Comparison of ENCODE assay signal across 8 mouse cellular contexts in the genomic region with DNA sequence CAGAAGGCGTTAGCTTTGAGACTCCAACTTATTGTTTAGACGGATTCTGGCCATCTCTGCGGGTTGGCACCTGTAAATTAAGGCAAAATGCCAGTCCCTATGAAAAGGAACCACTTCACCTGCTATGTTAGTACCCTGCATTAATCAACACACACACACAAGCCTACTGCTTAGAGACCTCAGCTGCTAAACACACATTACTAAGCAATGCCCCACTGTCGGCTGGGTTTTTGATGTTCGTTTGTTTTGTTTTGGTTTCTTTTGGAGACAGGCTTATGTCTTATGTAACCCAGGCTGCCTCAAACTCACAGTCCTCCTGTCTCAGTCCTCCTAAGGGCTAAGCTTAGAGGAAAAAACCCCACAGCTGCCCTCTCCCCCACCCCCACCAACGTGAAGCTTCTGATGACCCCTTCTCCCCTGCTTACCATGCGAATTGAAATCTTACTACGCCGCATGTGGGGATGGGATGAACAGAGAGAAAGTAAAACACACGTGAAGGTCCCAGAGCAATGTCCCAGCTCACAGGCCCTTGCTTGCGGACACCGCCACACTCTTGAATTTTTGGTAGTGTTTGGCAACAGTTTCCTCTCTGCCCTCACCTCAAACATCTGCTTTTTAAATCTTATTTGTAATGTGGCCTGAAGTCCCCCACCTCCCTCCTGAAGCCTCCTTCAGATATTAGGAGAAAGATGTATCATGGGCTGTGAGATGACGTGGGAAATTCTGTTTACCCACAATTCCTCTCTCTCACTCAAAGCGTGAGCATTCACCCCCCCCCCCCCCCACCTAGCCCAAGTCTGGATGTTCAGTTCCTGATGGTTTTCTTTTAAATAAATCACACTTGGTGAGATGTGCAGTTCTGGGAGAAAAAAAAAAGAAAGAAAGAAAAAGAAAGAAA.
A peak's percentile ranks its signal among the peaks of the same experiment; 100 is the strongest.
DNase-seq lines count a peak whose midpoint lies in the region; ATAC-seq lines count a peak whose summit lies in the region.

No protein-coding gene starts in this region.

- H3K9ac ChIP-seq in heart, embryonic 15.5 days = no peak overlapping the region
- H3K9ac ChIP-seq in midbrain, embryonic 11.5 days (ENCODE audit: low read length) = no peak overlapping the region

- no peaks in the 10 kb centered on the region for H3K36me3 ChIP-seq in heart, embryonic 15.5 days
- no peaks in the 10 kb centered on the region for H3K36me3 ChIP-seq in hindbrain, embryonic 10.5 days
- H3K36me3 ChIP-seq in midbrain, embryonic 11.5 days (ENCODE audit: control insufficient read depth, insufficient read depth, low read length) = no peaks in the 10 kb centered on the region

- H3K4me2 ChIP-seq in heart, embryonic 15.5 days = peak overlapping the region; percentile 56; the same call in 1 of the 2 replicates
- no peak overlapping the region for H3K4me2 ChIP-seq in midbrain, embryonic 11.5 days

- H3K27me3 ChIP-seq in heart, embryonic 15.5 days = no peaks in the 10 kb centered on the region
- H3K27me3 ChIP-seq in hindbrain, embryonic 10.5 days (ENCODE audit: insufficient read depth, poor library complexity, severe bottlenecking) = no peaks in the 10 kb centered on the region
- H3K27me3 ChIP-seq in midbrain, embryonic 11.5 days (ENCODE audit: control insufficient read depth, insufficient read depth, low read length) = no peaks in the 10 kb centered on the region

- H3K27ac ChIP-seq in heart, embryonic 15.5 days = peak overlapping the region; percentile 89
- peak overlapping the region; percentile 79 for H3K27ac ChIP-seq in hindbrain, embryonic 10.5 days
- 0 out of 2 replicates have a peak overlapping the region, but pooled peaks have one; percentile 10 for H3K27ac ChIP-seq in midbrain, embryonic 11.5 days (ENCODE audit: low read depth, low read length)

- 71% methylated on average over 14 of the region's 14 CpGs for WGBS in heart, embryonic 15.5 days
- 73% methylated on average over 14 of the region's 14 CpGs for WGBS in hindbrain, embryonic 10.5 days
- 65% methylated on average over 14 of the region's 14 CpGs for WGBS in midbrain, embryonic 11.5 days

- no peak for ATAC-seq in heart, embryonic 15.5 days (replicated peaks; ENCODE audit: insufficient number of reproducible peaks, insufficient read depth, low FRiP score, low read depth)
- ATAC-seq in midbrain, embryonic 11.5 days (ENCODE audit: low FRiP score) = no peak
- ATAC-seq in monocyte, adult 5-6 weeks (replicated peaks; ENCODE audit: insufficient number of reproducible peaks, low FRiP score, low TSS enrichment, poor library complexity, severe bottlenecking) = no peak

- peaks cover 43% of the 10 kb centered on the region for H3K4me1 ChIP-seq in heart, embryonic 15.5 days (replicated peaks)
- H3K4me1 ChIP-seq in hindbrain, embryonic 10.5 days (replicated peaks) = peaks cover 43% of the 10 kb centered on the region
- peaks cover 22% of the 10 kb centered on the region for H3K4me1 ChIP-seq in midbrain, embryonic 11.5 days (ENCODE audit: control insufficient read depth, insufficient read depth, low read length)

- no peak for DNase-seq in heart, adult 9 months (ENCODE audit: low spot score in 2 of 2)
- peak; percentile 25 for DNase-seq in T-cell, adult 2 months (ENCODE audit: low spot score)
- DNase-seq in hindbrain, embryonic 10.5 days (ENCODE audit: low spot score) = no peak
- DNase-seq in midbrain, embryonic 11.5 days (ENCODE audit: low spot score, missing footprints) = peak; percentile 88
- no peak for DNase-seq in gastrocnemius, postnatal 10 days
- DNase-seq in cerebellum, postnatal 4 days (ENCODE audit: low spot score in 2 of 2) = no peak

- H3K4me3 ChIP-seq in heart, embryonic 15.5 days = no peak overlapping the region
- H3K4me3 ChIP-seq in hindbrain, embryonic 10.5 days = no peak overlapping the region
- H3K4me3 ChIP-seq in midbrain, embryonic 11.5 days (ENCODE audit: low read depth, low read length) = no peak overlapping the region

- H3K9me3 ChIP-seq in heart, embryonic 15.5 days (replicated peaks) = no peaks in the 10 kb centered on the region
- no peaks in the 10 kb centered on the region for H3K9me3 ChIP-seq in hindbrain, embryonic 10.5 days
- H3K9me3 ChIP-seq in midbrain, embryonic 11.5 days (ENCODE audit: control insufficient read depth, low read length) = no peaks in the 10 kb centered on the region

Comparison
In these comparisons a context has a peak if more than half of its experiments do, and no peak if none do; other contexts are left out.
1. H3K27ac ChIP-seq: peak in every context shown above with its lines; median percentile 89 in heart, embryonic 15.5 days; 79 in hindbrain, embryonic 10.5 days; 10 in midbrain, embryonic 11.5 days.
2. DNase-seq: peak in T-cell, adult 2 months (single experiment) and midbrain, embryonic 11.5 days (single experiment); none in heart, adult 9 months (0 of 2), hindbrain, embryonic 10.5 days (single experiment), gastrocnemius, postnatal 10 days (single experiment) and cerebellum, postnatal 4 days (0 of 2).